Mouse (Mus musculus) CH12.LX (cell line): Measurements from ENCODE around the gene Bcor. TPM values are rescaled to one million over a fixed set of nuclear protein-coding genes. Genes with fewer than 3 reads are reported as not detected.

Experiments
- DNase-seq: peaks from one replicate; pipeline ENCODE4 v3.0.0-alpha.2; 2013; ENCODE audit errors: extremely low read depth
- H3K27ac ChIP-seq: 2 replicates; pipeline ENCODE4 v1.5.1; 2012; ENCODE audit warnings: low read depth, mild to moderate bottlenecking, control low read depth, moderate library complexity; ENCODE audit not compliant: insufficient read depth
- H3K27me3 ChIP-seq: replicated peaks from 2 replicates; pipeline ENCODE3; 2012; ENCODE audit warnings: inconsistent platforms
- H3K36me3 ChIP-seq, 2 experiments: replicated peaks in 1 of 2; 2 replicates each; pipeline versions ENCODE3 to v1.6.1; 2012; ENCODE audit warnings: inconsistent platforms in 1 of 2, low read length in 1 of 2, mild to moderate bottlenecking in 1 of 2, mixed read lengths in 1 of 2, moderate library complexity in 1 of 2; ENCODE audit not compliant: control insufficient read depth in 1 of 2, insufficient read depth in 1 of 2
- H3K4me1 ChIP-seq, 2 experiments: 2 replicates each; pipeline ENCODE4 v1.6.1; 2012; ENCODE audit warnings: inconsistent platforms in 1 of 2, moderate library complexity in 1 of 2; ENCODE audit not compliant: insufficient read depth in 2 of 2, control insufficient read depth in 1 of 2
- H3K4me2 ChIP-seq: 2 replicates; pipeline ENCODE4 v1.6.1; 2012; ENCODE audit warnings: low read depth, mild to moderate bottlenecking, control low read depth; ENCODE audit not compliant: poor library complexity, insufficient read depth, severe bottlenecking
- H3K4me3 ChIP-seq, 3 experiments: fragments of 150-350 bp in 1 of 3; sonication (generic) in 1 of 3; replicated peaks in 1 of 3; 2 replicates each; pipeline versions ENCODE3 to v1.5.1; 2011 to 2012; ENCODE audit warnings: low read depth in 2 of 3, low read length in 2 of 3, mild to moderate bottlenecking in 2 of 3, moderate library complexity in 2 of 3, control low read depth in 1 of 3, improper control_type of control experiment in 1 of 3, inconsistent platforms in 1 of 3, mixed read lengths in 1 of 3; ENCODE audit not compliant: poor library complexity in 1 of 3
- H3K79me2 ChIP-seq: replicated peaks from 2 replicates; pipeline ENCODE4 v1.6.1; 2012; ENCODE audit warnings: mild to moderate bottlenecking, moderate library complexity; ENCODE audit not compliant: control insufficient read depth, poor library complexity, insufficient read depth, severe bottlenecking; ENCODE audit errors: extremely low read depth
- H3K9ac ChIP-seq: 2 replicates; pipeline ENCODE4 v1.6.1; 2012; ENCODE audit warnings: low read depth, mild to moderate bottlenecking, control low read depth, moderate library complexity; ENCODE audit not compliant: insufficient read depth
- H3K9me3 ChIP-seq: replicated peaks from 2 replicates; pipeline ENCODE3; 2012; ENCODE audit warnings: low read length, inconsistent platforms, mixed read lengths
- BHLHE40 ChIP-seq: IDR thresholded peaks from 2 replicates; pipeline ENCODE4 v1.6.1; 2011; ENCODE audit warnings: mild to moderate bottlenecking, low read depth, low read length, improper control_type of control experiment
- E2F4 ChIP-seq: IDR thresholded peaks from 2 replicates; pipeline ENCODE4 v1.6.1; 2011; ENCODE audit warnings: low read depth, low read length, improper control_type of control experiment; ENCODE audit not compliant: insufficient replicate concordance
- EP300 ChIP-seq: IDR thresholded peaks from 2 replicates; pipeline ENCODE4 v1.6.1; 2011; ENCODE audit warnings: low read length, improper control_type of control experiment
- ETS1 ChIP-seq: conservative IDR thresholded peaks from 2 replicates; pipeline ENCODE4 v1.6.1; 2012; ENCODE audit warnings: low read depth, mild to moderate bottlenecking, inconsistent platforms, low read length, improper control_type of control experiment, moderate library complexity
- IRF4 ChIP-seq: IDR thresholded peaks from 2 replicates; pipeline ENCODE4 v1.6.1; 2014; ENCODE audit warnings: low read depth, mild to moderate bottlenecking, inconsistent platforms, low read length, improper control_type of control experiment
- POLR2A ChIP-seq: IDR thresholded peaks from 2 replicates; pipeline ENCODE4 v1.6.1; 2011; ENCODE audit warnings: low read depth, mild to moderate bottlenecking, improper control_type of control experiment, low read length
- SIN3A ChIP-seq: IDR thresholded peaks from 2 replicates; pipeline ENCODE4 v1.6.1; 2012; ENCODE audit warnings: low read length, improper control_type of control experiment, inconsistent platforms
- TBP ChIP-seq: conservative IDR thresholded peaks from 2 replicates; pipeline ENCODE4 v1.6.1; 2011; ENCODE audit warnings: low read depth, low read length, improper control_type of control experiment
- TCF12 ChIP-seq: IDR thresholded peaks from 2 replicates; pipeline ENCODE4 v1.6.1; 2014; ENCODE audit warnings: low read depth, mild to moderate bottlenecking, inconsistent platforms, low read length, improper control_type of control experiment
- ZMIZ1 ChIP-seq: IDR thresholded peaks from 2 replicates; pipeline ENCODE4 v1.6.1; 2012; ENCODE audit warnings: low read depth, mild to moderate bottlenecking, inconsistent platforms, low read length, improper control_type of control experiment
- ZNF384 ChIP-seq: IDR thresholded peaks from 2 replicates; pipeline ENCODE4 v1.6.1; 2012; ENCODE audit warnings: low read depth, low read length, improper control_type of control experiment, inconsistent platforms
- dilution Hi-C: fragments of 300-500 bp; cut with MboI; formaldehyde crosslinking; loops from 2 replicates; pipeline ENCODE4 v1.14.3; 2020; ENCODE audit warnings: low sequenced_read_pairs; ENCODE audit not compliant: extremely low pct_unique_long_range_greater_than_20kb, extremely low pct_ligation_motif_present
- in situ Hi-C: fragments of 300-500 bp; cut with MboI; formaldehyde crosslinking; loops from 3 replicates; pipeline ENCODE4 v1.14.3; 2019; ENCODE audit warnings: low sequenced_read_pairs, low pct_ligation_motif_present, low pct_unique_long_range_greater_than_20kb, mixed read lengths
- polyA plus RNA-seq: library from polyadenylated mRNA; unstranded; fragments of >175 nt; gene quantifications from 2 replicates; pipeline ENCODE4 v1.2.1, GENCODE M21; 2012; ENCODE audit warnings: low read depth; ENCODE audit not compliant: insufficient read length
- total RNA-seq, 2 experiments: library from RNA; depleted of rRNA; stranded (reverse); fragments of 300-350 nt in 1 of 2; fragments of >200 nt in 1 of 2; gene quantifications; 2 replicates each; pipeline ENCODE4 v1.2.3; 2012 to 2014

Bcor gene
- total and polyA plus RNA-seq, 3 experiments, result 14.3 to 41.1 (median 33.8) TPM

DNA sequence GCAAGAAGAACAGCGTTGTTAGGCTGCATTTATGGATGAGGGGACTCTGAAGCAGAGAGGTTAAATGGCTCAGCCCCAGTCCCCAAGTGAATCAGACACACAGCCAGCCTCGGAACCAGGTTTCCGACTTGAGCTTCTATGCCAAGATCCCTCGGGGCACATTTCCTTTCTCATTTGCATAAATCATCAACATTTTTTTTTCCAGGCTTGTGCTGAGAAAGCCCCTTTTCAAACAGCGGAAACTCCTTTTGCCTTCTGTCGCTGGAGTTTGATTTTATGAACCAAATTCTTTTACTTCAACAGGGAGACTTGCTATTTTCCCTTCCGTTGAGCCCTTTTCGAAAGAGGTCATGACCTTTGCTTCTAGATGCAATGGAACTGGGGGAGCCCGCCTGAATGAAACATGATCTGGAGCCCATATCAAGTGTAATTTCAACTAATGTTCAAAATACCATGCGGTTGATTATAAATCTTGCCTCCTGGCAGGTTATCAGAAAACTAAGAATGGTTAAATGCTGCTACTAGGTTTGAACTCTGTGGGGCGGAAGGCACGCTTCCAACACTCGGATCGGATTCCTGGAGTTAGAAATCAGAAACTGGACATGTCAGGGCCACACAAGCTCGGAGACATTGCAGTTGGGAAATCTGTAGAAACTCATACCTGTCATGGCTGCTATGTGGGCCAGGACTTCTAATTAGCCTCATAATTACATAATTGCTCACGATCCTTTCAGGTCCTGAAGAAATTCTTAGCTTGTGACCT is 15.2 kb upstream of the Bcor start:
- Histone ChIP-seq H3K79me2 (no peaks in the 10 kb centered on the region), H3K4me1 (peaks cover 9 to 19% of the 10 kb centered on the region in 2 experiments; a peak in 3 of 4 replicates), H3K9me3 (no peaks in the 10 kb centered on the region), H3K9ac (peak overlapping the region; percentile 26; the same call in 1 of the 2 replicates), H3K27me3 (no peaks in the 10 kb centered on the region), H3K27ac (no peak overlapping the region)
- dilution Hi-C loops, result no loop called here
- DNase-seq, result peak; percentile 57
- TF ChIP-seq POLR2A, result no peak
- peak; percentile 89 for TF ChIP-seq ZNF384
- peak; percentile 58 for TF ChIP-seq BHLHE40
- TF ChIP-seq ETS1, result peak; percentile 47
- no peak for TF ChIP-seq TBP
- no peak for TF ChIP-seq ZMIZ1
- TF ChIP-seq EP300, result peak; percentile 69
- TF ChIP-seq TCF12, result peak; percentile 26; the same call in 1 of the 2 replicates
- TF ChIP-seq, all 38 proteins: peak for 5
- Histone ChIP-seq H3K36me3 (no peaks in the 10 kb centered on the region), H3K4me2 (peak overlapping the region; percentile 31), H3K4me3 (no peak overlapping the region)
- in situ Hi-C loops, result no loop called here

DNA sequence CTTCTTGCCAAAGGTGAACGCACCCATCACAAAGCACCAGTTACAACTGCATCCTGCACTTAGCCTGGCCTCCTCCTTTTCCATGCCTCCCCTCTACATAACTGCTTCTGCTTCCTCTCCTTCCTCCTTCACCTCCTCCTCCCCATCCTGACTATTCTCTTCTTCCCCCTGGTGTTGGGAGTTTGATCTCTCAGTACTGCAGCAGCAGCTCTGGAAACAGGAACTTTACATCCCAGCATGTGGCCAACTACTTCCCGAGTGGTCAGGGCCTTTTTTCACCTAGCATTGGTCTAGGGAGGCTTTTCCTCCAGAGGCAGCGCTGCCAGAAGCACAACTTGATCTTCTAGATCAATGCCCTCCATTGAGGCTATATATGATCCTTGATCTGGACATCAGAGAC is 10.0 kb upstream of the Bcor start:
- DNase-seq, result no peak
- Histone ChIP-seq H3K36me3 (no peaks in the 10 kb centered on the region), H3K4me2 (no peak overlapping the region), H3K9ac (no peak overlapping the region), H3K4me3 (no peak overlapping the region), H3K79me2 (no peaks in the 10 kb centered on the region), H3K27me3 (no peaks in the 10 kb centered on the region), H3K9me3 (no peaks in the 10 kb centered on the region), H3K27ac (no peak overlapping the region), H3K4me1 (peaks cover 7 to 16% of the 10 kb centered on the region in 2 experiments; a peak in 3 of 4 replicates)
- in situ Hi-C loops (no loop called here), dilution Hi-C loops (no loop called here)
- TF ChIP-seq SIN3A (no peak), IRF4 (no peak), E2F4 (no peak)
